Mouse (Mus musculus): ENCODE results near the gene Nxn. TPM values are rescaled to one million over a fixed set of nuclear protein-coding genes. Genes with fewer than 3 reads are reported as not detected.

Gene Nxn
- polyA plus RNA-seq, 1 experiment from 2014 or later, result 41.8 TPM

DNA sequence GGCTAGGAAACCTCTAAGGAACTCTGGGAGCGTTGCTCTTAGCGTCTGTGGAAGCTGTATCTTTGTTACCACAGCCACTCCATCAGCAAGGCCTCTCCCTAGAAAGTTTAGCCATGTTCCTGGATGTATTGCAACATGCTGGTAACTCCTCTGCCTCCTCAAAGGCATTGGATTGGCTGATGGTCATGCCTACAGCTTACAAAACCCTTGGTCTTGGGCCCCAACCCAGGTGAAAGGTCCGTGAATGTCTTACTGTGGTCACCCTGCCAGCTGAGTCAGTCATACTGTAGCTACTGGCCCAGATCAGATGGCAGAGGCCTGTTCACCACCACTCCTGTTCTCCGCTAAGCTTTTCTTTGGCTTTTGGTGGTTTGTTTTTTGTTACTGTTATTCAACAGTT lies 16.1 kb upstream of the Nxn start:
- peaks cover 14% of the 10 kb centered on the region for H3K36me3 ChIP-seq (replicated peaks; ENCODE audit: control insufficient read depth, insufficient read depth, low read depth, low read length)
- H3K4me1 ChIP-seq (ENCODE audit: control insufficient read depth, insufficient read depth, low read length), result no peaks in the 10 kb centered on the region
- no peak overlapping the region for H3K9ac ChIP-seq (replicated peaks; ENCODE audit: low read length)
- H3K27me3 ChIP-seq (ENCODE audit: control insufficient read depth, insufficient read depth, low read length), result no peaks in the 10 kb centered on the region
- H3K4me3 ChIP-seq (ENCODE audit: low read depth, low read length), result no peak overlapping the region
- DNase-seq (ENCODE audit: low spot score) (no peak), ATAC-seq (replicated peaks; ENCODE audit: insufficient number of reproducible peaks, low FRiP score, low TSS enrichment, low read depth) (no peak)
- 93% methylated on average over 4 of the region's 4 CpGs for WGBS
- no peak overlapping the region for H3K27ac ChIP-seq (replicated peaks; ENCODE audit: low read depth, low read length)
- H3K4me2 ChIP-seq (ENCODE audit: low read depth, low read length), result no peak overlapping the region
- no peaks in the 10 kb centered on the region for H3K9me3 ChIP-seq (replicated peaks; ENCODE audit: control insufficient read depth, low read length)

DNA sequence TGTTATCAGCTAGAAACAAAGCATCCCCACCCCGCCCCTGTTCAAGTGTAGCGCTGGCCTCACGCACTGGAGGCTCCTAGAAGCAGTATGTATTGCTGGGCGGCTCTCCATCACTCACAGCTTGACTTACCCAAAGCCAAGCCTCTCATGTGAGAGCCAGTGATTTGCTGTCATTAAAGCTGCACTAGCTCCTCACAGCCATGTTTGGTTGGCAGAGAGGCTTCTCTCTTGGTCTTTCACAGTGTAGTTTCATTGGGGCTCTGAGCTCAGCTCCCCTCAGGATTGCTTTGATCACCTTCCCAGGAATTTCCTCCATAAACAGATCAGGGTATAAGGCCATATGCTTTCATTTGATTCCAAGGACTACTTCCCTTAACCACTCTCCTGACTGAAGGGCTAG lies 14.3 kb upstream of the Nxn start:
- ATAC-seq (replicated peaks; ENCODE audit: insufficient number of reproducible peaks, low FRiP score, low TSS enrichment, low read depth) (no peak), DNase-seq (ENCODE audit: low spot score) (no peak)
- no peaks in the 10 kb centered on the region for H3K4me1 ChIP-seq (ENCODE audit: control insufficient read depth, insufficient read depth, low read length)
- no peak overlapping the region for H3K27ac ChIP-seq (replicated peaks; ENCODE audit: low read depth, low read length)
- no peak overlapping the region for H3K4me2 ChIP-seq (ENCODE audit: low read depth, low read length)
- H3K27me3 ChIP-seq (ENCODE audit: control insufficient read depth, insufficient read depth, low read length), result no peaks in the 10 kb centered on the region
- no peaks in the 10 kb centered on the region for H3K9me3 ChIP-seq (replicated peaks; ENCODE audit: control insufficient read depth, low read length)
- no peak overlapping the region for H3K4me3 ChIP-seq (ENCODE audit: low read depth, low read length)
- 91% methylated on average over 4 of the region's 4 CpGs for WGBS
- no peak overlapping the region for H3K9ac ChIP-seq (replicated peaks; ENCODE audit: low read length)
- peaks cover 6% of the 10 kb centered on the region for H3K36me3 ChIP-seq (replicated peaks; ENCODE audit: control insufficient read depth, insufficient read depth, low read depth, low read length)

DNA sequence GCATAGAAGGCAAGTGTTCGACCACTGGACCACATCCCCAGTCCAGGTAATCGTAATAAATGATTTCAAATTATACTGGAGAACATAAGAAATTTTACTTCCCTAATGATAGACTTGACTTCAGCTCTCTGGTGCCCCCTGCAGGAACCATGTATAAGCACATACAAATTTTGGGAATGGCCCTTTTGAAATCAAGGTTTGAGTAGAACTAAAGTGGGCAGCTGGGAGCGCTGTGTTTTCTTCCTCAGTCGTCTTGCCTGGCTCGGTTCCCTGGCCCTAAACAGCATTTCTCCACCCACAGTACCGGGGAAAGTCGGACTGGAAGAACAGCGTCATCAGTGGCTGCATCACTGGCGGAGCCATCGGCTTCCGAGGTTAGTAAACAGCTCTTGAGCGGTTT lies 11.9 kb upstream of the Nxn start:
- DNase-seq (ENCODE audit: low spot score) (peak; percentile 77), ATAC-seq (replicated peaks; ENCODE audit: insufficient number of reproducible peaks, low FRiP score, low TSS enrichment, low read depth) (no peak)
- Histone ChIP-seq H3K36me3 (replicated peaks; ENCODE audit: control insufficient read depth, insufficient read depth, low read depth, low read length) (peaks cover 6% of the 10 kb centered on the region), H3K9ac (replicated peaks; ENCODE audit: low read length) (no peak overlapping the region), H3K27ac (replicated peaks; ENCODE audit: low read depth, low read length) (no peak overlapping the region), H3K27me3 (ENCODE audit: control insufficient read depth, insufficient read depth, low read length) (no peaks in the 10 kb centered on the region), H3K4me3 (ENCODE audit: low read depth, low read length) (no peak overlapping the region), H3K9me3 (replicated peaks; ENCODE audit: control insufficient read depth, low read length) (no peaks in the 10 kb centered on the region), H3K4me1 (ENCODE audit: control insufficient read depth, insufficient read depth, low read length) (no peaks in the 10 kb centered on the region), H3K4me2 (ENCODE audit: low read depth, low read length) (no peak overlapping the region)
- WGBS, result 75% methylated on average over 12 of the region's 12 CpGs

DNA sequence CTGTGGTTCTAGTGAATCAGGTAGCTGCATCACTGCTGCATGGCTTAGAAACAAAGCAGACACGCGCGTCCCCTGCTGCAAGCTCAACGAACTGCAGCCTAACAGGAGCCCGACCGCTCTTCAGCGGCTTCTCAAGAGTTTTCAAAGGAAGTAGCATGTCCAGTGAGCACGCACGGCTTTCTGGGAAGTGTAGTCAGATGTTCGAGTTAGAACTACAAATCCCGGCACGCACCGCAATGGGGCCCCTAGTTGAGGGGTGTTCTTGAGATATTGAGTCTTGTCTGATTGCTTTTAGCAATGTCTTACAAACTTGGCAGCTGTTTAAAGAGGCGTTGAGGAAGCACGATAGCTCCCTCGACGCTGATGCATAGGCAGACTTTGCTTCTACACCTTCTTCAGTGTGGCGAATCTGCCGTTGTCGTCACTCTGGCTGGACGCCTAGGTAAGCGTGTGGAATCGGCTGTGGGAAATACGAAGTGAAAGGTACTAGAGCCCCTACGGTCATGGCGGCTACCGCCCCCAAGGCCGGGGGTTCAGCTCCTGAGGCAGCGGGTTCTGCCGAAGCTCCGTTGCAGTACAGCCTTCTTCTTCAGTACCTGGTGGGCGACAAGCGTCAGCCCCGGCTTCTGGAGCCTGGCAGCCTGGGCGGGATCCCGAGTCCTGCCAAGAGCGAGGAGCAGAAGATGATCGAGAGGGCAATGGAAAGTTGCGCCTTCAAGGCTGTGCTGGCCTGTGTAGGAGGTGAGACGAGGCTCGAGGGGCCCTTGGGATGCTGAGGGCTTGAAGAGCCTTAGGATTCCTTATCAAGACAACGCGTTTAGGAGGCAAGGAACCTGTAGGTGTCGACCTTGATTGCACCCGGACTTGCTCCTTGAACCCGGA lies 8.0 kb upstream of the Nxn start, which contains the start of gene Timm22:
Gene Timm22 (plus strand): TSS at position 251 of the 882 bp plus-strand sequence.
- peak within 1 kb of the TSS; percentile 67 for H3K4me2 ChIP-seq (ENCODE audit: low read depth, low read length)
- H3K27ac ChIP-seq (replicated peaks; ENCODE audit: low read depth, low read length), result peak within 1 kb of the TSS; percentile 57
- H3K4me3 ChIP-seq (ENCODE audit: low read depth, low read length), result peak within 1 kb of the TSS; percentile 91
- H3K9ac ChIP-seq (replicated peaks; ENCODE audit: low read length), result peak within 1 kb of the TSS; percentile 93
- H3K4me1 ChIP-seq (ENCODE audit: control insufficient read depth, insufficient read depth, low read length), result no peaks in the 10 kb centered on the region
- no peaks in the 10 kb centered on the region for H3K9me3 ChIP-seq (replicated peaks; ENCODE audit: control insufficient read depth, low read length)
- ATAC-seq (replicated peaks; ENCODE audit: insufficient number of reproducible peaks, low FRiP score, low TSS enrichment, low read depth) (peak; percentile 91), DNase-seq (ENCODE audit: low spot score) (peak; percentile 99)
- H3K36me3 ChIP-seq (replicated peaks; ENCODE audit: control insufficient read depth, insufficient read depth, low read depth, low read length), result no peaks in the 10 kb centered on the region
- under 1% methylated on average over 46 of the region's 46 CpGs for WGBS
- H3K27me3 ChIP-seq (ENCODE audit: control insufficient read depth, insufficient read depth, low read length), result no peaks in the 10 kb centered on the region

DNA sequence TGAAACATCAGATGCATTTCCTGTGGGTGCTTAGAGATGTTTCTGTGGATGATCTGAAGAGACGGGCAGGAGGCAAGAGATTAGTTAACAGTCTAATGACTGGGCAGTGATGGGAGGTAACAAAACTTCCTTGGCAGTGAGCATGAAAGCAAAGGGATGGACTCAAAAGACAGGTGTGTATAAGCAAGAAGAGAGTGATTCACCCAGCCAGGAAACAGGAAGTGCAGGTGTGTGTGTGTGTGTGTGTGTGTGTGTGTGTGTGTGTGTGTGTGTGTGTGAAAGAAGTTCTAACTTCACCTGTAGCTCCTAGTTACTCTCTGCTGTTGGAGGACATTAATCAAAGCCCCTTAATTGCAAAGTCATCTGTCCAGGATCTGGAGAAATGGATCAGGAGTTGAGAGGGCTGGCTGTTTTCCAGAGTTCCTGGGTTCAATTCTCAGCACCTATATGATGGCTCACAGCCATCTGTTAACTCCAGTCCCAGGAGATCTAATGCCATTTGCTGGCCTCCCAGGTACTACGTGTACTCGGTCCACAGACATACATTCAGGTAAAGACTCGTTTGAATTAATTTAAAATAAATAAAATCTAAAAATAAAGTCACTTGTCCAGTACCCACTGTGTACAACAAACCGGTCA lies 6.8 kb upstream of the Nxn start:
- no peak for ATAC-seq (replicated peaks; ENCODE audit: insufficient number of reproducible peaks, low FRiP score, low TSS enrichment, low read depth)

DNA sequence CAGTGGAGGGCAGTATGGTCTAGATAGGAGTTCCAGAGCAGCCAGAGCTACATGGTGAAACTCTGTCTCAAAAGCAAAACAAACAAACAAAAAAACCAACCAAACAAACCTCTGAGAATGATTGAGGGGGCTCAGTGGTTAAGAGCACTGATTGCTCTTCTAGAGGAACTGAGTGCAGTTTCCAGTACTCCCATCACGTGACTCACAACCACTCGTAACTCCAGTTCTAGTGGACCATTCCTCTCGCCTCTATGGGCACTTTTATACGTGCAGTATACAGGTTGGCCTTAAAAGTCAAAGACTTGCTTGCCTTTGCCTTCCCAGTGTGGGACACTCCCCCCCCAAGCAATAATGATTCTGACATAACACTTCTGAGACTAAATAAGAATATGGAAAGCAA lies 6.2 kb upstream of the Nxn start:
- no peaks in the 10 kb centered on the region for H3K4me1 ChIP-seq (ENCODE audit: control insufficient read depth, insufficient read depth, low read length)
- no peak for ATAC-seq (replicated peaks; ENCODE audit: insufficient number of reproducible peaks, low FRiP score, low TSS enrichment, low read depth)
- no peaks in the 10 kb centered on the region for H3K9me3 ChIP-seq (replicated peaks; ENCODE audit: control insufficient read depth, low read length)
- H3K4me2 ChIP-seq (ENCODE audit: low read depth, low read length), result no peak overlapping the region
- H3K27ac ChIP-seq (replicated peaks; ENCODE audit: low read depth, low read length), result no peak overlapping the region
- no peaks in the 10 kb centered on the region for H3K36me3 ChIP-seq (replicated peaks; ENCODE audit: control insufficient read depth, insufficient read depth, low read depth, low read length)
- DNase-seq (ENCODE audit: low spot score), result no peak
- H3K4me3 ChIP-seq (ENCODE audit: low read depth, low read length), result no peak overlapping the region
- H3K27me3 ChIP-seq (ENCODE audit: control insufficient read depth, insufficient read depth, low read length), result no peaks in the 10 kb centered on the region
- H3K9ac ChIP-seq (replicated peaks; ENCODE audit: low read length), result no peak overlapping the region
- 58% methylated on average over 4 of the region's 4 CpGs for WGBS

More for the DNA sequence above, 6.8 kb upstream of the Nxn start:
- 84% methylated on average over 5 of the region's 5 CpGs for WGBS
- no peaks in the 10 kb centered on the region for H3K36me3 ChIP-seq (replicated peaks; ENCODE audit: control insufficient read depth, insufficient read depth, low read depth, low read length)
- H3K27ac ChIP-seq (replicated peaks; ENCODE audit: low read depth, low read length), result no peak overlapping the region
- no peak overlapping the region for H3K4me3 ChIP-seq (ENCODE audit: low read depth, low read length)
- DNase-seq (ENCODE audit: low spot score), result no peak
- no peaks in the 10 kb centered on the region for H3K4me1 ChIP-seq (ENCODE audit: control insufficient read depth, insufficient read depth, low read length)
- H3K9me3 ChIP-seq (replicated peaks; ENCODE audit: control insufficient read depth, low read length), result no peaks in the 10 kb centered on the region
- no peaks in the 10 kb centered on the region for H3K27me3 ChIP-seq (ENCODE audit: control insufficient read depth, insufficient read depth, low read length)
- H3K4me2 ChIP-seq (ENCODE audit: low read depth, low read length), result no peak overlapping the region
- no peak overlapping the region for H3K9ac ChIP-seq (replicated peaks; ENCODE audit: low read length)

DNA sequence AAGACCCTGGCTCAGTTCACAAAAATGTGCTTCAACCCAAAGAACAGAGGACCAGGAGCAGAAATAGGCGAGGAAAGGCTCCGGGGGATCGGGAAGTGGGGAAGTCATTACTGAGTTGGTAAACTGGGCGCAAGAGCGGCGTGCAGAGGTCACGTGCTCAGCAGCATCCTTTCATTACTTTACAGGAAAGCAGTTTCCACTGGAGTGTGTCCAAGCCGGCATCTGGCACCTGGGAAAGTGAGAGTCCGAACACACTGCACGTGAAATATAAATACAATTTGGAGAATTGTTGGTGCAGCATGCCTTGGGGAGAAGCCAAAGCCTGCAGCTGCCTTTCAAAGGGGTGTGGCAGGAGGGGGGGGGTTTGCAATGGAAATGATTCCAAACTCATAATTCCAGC lies 2.5 kb upstream of the Nxn start:
- Histone ChIP-seq H3K9me3 (replicated peaks; ENCODE audit: control insufficient read depth, low read length) (no peaks in the 10 kb centered on the region), H3K27me3 (ENCODE audit: control insufficient read depth, insufficient read depth, low read length) (no peaks in the 10 kb centered on the region), H3K4me3 (ENCODE audit: low read depth, low read length) (no peak overlapping the region), H3K4me2 (ENCODE audit: low read depth, low read length) (no peak overlapping the region), H3K4me1 (ENCODE audit: control insufficient read depth, insufficient read depth, low read length) (no peaks in the 10 kb centered on the region), H3K9ac (replicated peaks; ENCODE audit: low read length) (no peak overlapping the region), H3K27ac (replicated peaks; ENCODE audit: low read depth, low read length) (no peak overlapping the region), H3K36me3 (replicated peaks; ENCODE audit: control insufficient read depth, insufficient read depth, low read depth, low read length) (no peaks in the 10 kb centered on the region)
- WGBS, result 72% methylated on average over 10 of the region's 10 CpGs
- ATAC-seq (replicated peaks; ENCODE audit: insufficient number of reproducible peaks, low FRiP score, low TSS enrichment, low read depth) (no peak), DNase-seq (ENCODE audit: low spot score) (no peak)
